Mouse (Mus musculus) thymus, postnatal 25 days (tissue): Measurements from ENCODE around the gene Nfix.

Source experiments
- DNase-seq: peaks from one replicate; pipeline ENCODE4 v3.0.0; 2022

The Nfix gene

GRCm38 (mm10) chr8:84779519-84780224, 20.5 kb downstream of the Nfix start:
- no peak for DNase-seq

DNA sequence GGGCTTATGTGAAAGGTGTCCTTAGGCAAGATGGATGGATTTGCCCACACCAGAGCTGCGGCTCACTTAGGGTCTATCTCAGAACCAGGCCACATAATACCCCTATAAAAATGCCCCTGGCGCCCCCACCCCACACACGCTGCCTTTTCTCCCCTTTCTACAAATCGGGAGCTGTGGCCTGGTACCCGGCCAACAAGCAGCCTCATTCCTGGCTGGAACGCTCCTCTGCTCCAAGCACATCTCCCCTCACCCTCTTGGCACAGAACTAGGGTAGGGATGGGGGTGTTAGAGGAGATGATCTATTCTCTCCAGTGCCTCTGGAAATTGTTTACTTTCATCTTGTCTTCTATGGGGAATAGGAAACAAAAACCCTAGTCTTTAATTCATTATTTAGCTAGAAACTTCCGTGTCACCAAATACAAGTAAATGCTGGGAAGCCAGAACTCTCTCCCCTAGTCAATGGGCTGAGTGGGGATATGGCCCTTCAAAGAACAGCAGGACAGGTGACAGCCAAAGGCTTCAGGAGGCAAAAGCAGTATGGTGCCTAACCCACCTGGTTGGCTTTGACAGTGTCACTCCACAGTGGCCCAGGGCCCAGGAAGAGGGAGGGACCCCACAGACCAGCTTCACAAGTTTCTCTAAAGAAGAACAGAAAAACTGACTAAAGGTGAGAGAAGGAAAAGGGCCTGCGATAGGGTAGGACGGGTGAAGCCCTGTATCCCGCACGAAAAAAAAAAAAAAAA, 21.3 kb downstream of the Nfix start:
- no peak for DNase-seq

DNA sequence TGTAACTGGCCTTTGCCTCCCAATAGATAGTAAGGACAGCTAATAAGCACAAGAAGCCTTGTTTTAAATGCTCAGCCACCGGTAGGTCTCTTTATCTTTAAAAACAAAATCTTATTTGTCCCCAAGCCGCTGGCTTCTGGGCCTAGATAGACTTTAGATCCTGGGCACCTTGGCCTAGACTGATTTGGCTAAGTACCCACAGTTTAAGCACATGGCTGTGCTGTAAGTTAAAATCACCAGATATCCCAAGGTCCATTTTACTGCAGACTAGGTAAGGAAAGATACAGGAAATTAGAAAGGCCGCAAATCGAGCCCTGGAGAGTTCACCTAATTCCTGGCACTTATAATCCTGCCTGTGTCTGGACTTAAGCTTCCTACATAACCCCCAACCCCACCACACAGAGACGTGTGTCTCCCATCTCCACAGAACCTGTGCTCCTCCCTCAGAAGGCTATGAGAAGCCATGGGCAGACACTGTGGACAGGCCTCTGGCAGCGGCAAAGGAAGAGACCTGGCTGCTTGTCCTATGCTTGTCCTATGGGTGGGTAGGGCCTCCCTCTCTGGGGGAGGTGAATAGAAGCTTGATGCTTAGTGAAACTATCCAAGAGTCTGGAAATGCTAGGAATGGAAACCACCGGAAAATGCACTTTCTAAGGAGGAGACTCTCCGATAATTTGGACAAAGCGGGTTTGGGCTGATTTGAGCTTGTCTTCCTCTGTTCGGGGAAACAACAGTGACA, 22.1 kb downstream of the Nfix start:
- DNase-seq: no peak

DNA sequence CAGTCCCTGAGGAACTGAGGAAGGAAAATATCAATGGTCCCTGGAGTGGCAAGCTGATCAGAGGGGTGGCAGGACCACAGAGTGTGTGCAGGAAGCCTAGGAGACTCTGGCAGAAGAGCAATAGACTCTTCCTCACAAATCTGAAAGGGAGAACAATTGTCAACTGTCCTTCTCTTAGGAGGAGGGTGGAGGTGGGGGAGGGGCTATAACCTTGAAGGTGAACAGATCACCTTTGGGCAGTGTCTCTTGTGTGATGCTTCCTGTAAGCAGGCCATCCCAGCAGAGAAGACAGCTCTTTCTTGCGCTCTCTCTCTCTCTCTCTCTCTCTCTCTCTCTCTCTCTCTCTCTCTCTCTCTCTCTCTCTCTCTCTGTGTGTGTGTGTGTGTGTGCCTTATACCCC, 23.6 kb downstream of the Nfix start:
- no peak for DNase-seq

DNA sequence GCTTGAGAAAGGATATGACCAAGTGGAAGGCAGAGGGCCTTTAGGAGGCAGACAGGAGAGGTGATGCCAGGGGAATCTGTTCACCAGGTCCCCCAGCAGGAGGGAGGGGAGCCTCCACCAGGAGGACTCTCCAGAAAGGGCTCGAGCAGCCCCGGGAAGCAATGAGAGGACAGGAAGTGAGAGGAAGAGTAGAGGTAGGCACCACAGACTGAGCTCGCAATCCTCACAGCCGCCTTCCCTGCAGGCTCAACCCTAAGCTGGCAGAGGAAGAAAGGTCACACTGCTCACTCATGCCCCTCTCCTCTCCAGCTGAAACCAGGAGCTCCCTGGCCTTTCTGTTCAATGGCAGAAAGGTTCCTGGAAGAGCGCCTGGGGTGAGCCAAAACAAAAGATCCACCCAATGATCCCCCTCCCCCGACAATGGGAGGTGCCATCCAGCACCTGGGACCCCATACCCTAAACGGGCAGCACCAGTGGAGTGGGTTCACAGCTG, 24.5 kb downstream of the Nfix start:
- no peak for DNase-seq

GRCm38 (mm10) chr8:84775105-84775591, 25.0 kb downstream of the Nfix start:
- DNase-seq: peak; percentile 11

- DNase-seq: peak; percentile 14
Measured at GRCm38 (mm10) chr8:84774473-84774911, 25.7 kb downstream of the Nfix start.

DNA sequence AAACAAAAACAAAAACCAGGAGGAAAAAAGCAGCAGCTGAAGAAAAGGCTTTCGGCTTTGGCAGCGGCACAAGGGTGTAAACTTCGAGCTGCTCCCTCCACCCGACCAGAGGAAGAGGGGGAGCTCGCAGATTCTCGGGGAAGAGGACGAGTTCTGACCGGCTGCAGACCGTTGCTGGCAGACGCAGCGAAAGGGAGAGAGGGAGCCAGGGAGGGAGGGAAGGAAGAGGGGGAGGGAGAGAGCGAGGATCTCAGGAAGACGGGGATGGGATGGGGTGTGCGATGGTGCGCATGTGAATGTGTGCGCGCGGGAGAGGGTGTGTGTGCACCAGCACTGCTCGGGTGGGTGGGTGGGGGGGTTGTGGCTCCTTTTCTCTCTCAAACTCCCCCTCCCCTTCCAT, 26.3 kb downstream of the Nfix start:
- peak; percentile 13 for DNase-seq

DNA sequence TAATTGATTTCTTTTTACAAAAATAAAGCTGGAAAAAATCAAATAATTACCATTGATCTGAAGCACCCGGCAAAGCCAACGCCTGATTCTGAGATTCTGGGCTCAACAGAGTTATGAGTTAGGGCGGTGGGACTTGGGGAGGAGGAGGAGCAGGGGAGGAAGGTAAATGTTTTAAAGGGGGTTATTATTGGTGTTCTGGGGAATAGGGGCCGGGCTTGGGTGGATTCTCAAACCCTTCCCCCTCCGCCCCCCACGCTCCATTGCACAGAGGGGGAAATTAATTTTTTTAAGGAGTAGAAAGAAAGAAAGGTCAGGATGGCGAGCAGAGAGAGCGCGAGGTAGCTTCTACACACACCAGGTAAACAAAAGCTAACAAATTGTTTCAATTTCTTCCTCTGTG, 26.8 kb downstream of the Nfix start:
- no peak for DNase-seq

DNA sequence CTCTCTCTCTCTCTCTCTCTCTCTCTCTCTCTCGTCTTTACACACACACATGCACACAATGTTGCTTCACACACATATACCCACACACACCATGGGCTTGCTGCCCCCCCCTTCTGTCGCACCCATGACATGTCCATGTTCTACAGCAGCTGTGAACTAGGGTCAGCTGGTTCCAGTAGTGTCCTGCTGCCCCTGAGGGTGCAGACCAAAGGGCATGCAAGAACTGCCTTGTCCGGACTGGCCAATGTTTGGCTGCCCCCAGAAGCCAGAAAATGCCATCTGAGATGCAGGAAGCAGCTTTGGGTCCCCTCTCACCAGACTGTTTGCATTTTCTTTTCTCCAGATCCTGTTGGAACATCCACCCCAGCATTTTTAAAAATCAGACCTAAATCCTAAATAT, 27.5 kb downstream of the Nfix start:
- no peak for DNase-seq

DNA sequence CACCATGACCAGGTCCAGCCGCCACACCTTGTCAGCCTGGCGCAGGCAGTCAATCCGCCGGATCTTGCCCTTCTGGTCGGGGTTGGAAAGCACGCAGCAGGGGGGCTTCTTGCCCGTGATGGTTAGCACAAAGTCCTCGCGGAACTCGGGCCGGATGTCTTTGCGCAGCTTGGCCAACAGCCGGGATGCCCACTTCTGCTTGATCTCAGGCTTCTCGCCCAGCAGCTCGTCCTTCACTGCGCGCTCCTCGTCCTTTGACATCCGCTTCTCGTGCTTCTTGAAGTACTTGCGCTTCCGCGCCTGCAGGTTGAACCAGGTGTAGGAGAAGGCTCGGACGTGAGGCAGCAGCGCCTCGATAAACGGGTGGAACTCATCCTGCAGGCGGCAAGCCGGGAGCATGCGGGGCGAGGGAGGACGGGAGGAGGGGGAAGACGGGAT, 28.2 kb downstream of the Nfix start:
- DNase-seq: no peak

DNA sequence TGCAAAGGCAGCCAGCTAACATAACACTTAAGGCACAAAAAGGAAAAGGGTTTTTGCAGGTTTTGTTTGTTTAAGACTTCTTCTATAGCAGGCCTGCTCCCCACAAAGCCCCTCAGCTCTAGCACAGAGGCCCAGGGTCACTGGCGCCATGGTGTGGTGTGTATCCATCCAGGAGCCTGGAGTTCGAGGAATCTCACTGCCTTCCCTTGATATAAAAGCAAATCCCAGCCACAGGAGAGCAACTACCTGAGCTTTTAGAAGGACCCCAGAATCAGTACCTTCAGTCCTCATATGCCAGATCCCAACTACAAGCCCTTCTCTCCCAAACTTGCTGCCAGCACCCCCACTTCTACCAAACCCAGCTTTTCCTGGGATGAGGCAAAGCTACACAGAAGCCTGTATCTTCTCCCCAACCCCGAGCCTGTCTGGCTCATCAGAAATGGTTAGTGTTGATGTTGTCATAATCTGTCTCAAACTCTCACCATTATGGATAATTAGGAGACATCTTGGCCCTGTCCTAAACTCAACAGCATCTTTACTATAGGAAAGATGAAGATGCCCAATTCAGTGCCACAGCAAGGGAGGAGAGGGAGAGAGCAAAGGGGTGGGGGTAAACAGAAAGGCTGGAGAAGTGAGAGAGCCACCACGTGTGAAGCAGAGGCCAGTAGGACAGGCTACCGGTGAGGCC, 29.0 kb downstream of the Nfix start:
- DNase-seq: no peak

DNA sequence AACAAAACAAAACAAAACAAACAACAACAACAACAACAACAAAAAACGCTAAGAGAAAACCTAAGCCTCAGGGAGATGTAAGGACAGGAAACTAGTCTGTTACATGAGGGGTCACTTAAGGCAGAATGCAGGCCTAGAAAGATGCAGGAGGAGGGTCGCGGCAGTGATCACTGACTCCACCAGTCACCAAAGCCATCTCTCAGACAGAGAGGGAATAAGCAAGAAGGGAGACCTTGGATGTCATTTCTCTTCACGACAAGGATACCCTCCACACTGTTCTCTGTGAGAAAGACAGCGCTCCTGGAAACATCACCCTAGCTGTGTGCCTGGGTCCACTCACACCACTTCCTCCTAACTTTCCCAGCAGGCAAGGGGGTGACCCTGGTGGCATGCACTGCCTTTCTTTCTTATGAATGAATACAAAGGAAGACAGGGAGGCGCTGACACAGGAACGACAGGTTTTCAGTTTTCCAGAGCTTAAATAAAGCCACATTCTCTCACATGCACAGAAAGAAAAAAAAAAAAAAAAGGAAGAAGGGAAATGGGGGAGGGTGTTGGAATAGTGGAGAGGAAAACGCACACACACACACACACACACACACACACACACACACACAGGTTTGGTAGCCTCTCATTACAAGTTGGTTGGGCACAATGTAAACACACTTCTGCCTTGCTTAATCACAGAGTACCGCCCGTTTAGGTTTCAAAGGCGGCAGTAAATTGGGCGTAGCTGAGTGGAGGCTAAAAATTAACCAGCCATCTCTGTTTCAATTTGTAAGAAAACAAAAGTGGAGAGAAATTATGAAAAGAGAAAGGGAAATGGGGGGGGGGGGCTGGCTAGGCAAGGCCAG, 29.8 kb downstream of the Nfix start:
- no peak for DNase-seq

DNA sequence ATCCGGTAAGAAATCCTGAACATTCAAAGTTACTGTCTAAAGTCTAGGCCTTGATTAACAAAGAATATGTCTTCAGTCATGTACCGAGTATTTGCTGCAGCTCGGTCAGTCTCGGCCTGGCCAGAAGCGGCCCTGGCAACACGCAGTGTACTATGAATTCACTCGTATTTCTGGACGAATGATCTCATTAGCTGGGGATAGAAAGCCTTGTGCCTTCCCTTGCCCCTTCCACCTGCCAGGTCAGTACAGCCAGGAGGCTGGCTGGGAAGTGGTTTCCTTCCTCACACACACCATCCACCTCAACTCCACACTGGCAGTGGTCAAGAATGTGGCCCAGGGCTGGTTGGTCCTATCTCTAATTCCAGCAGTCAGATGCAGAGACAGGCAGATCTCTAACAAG, 30.8 kb downstream of the Nfix start:
- no peak for DNase-seq

DNA sequence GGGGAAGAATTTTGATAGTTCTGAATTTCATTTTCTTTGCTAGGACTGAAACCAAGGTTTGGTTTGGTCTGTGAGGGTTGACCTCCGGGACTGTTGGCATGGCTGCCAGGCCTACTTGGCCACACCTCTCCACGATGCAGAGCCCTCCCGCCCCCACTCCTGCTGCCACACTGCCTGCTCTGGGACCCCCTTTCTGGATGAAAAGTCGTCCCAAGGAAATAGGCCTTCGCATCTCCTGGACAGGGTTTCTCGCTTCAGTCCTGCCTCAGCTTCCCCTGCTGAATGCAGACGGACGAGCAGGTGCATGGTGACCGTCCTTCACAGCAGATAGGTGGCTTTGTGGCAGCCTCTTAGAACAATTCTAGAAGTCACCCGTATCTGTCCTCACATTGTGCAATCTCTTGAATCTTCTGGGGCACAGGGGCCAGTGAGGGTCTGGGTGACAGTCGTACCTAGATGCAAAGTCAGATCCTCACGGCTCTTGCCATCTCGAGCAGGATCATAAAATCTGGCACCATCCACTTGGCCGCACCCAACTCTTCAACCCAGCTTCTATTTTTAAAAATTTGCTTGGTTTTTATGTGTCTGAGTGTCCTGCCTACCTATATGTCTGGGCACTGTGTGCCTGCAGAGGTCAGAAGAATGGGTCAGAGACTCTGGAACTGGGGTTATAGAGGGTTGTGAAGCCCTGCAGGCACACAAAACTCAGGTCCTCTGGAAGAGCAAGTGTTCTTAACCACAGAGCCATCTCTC, 31.6 kb downstream of the Nfix start:
- DNase-seq: no peak

GRCm38 (mm10) chr8:84767221-84767620, 32.9 kb downstream of the Nfix start:
- no peak for DNase-seq

DNA sequence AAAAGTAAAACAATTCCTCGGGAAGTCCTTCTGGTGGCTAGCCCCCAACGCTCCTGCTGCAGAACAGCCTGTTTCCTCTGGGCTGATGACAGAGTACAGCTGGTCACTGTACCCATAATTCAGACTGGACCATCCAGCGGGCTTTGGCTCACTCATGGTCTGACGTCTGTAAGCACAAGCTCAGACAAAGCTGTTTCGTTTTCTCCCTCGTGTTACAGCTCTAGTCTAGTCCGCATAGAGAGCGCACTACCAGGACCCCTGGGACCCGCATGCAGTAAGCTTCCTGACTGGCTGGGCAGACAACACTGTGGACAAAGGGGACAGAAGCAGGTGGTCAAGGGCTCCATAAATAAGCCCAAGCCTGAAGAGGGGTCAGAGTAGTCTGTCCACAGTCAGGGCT, 33.7 kb downstream of the Nfix start:
- no peak for DNase-seq

GRCm38 (mm10) chr8:84765629-84766028, 34.5 kb downstream of the Nfix start:
- DNase-seq: no peak

- DNase-seq: no peak
Measured at GRCm38 (mm10) chr8:84764870-84765495, 35.2 kb downstream of the Nfix start.

- DNase-seq: no peak
Measured at GRCm38 (mm10) chr8:84764100-84764499, 36.0 kb downstream of the Nfix start.

DNA sequence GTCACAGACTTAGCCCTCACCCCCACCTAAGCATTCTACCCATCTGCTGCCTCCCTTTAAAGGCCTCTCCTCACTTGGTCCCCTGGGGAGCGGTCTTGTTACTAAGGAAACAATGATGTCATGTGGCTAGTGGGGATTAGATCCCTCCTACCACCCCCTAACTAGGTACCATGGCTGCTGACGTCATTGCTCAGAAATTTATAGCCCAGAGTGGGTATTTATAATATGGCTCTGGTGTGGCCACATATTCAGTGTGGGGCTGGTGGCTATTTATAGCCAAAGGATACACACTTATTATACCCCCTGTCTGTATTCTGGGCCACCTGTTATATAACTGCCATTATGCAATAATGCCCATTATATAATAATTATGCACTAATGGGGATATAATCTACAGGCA, 39.2 kb downstream of the Nfix start:
- DNase-seq: no peak
